Mouse (Mus musculus) bone marrow macrophage, adult 2 months (primary cell): ENCODE results near the gene Cdhr2.

ENCODE experiments used
- CTCF ChIP-seq: IDR thresholded peaks from 2 replicates; pipeline ENCODE4 v1.5.1; 2012; ENCODE audit warnings: low read depth, mild to moderate bottlenecking, low read length, moderate library complexity
- POLR2A ChIP-seq: IDR thresholded peaks from 2 replicates; pipeline ENCODE4 v1.6.1; 2012; ENCODE audit warnings: mild to moderate bottlenecking, low read depth, low read length, borderline replicate concordance

DNA sequence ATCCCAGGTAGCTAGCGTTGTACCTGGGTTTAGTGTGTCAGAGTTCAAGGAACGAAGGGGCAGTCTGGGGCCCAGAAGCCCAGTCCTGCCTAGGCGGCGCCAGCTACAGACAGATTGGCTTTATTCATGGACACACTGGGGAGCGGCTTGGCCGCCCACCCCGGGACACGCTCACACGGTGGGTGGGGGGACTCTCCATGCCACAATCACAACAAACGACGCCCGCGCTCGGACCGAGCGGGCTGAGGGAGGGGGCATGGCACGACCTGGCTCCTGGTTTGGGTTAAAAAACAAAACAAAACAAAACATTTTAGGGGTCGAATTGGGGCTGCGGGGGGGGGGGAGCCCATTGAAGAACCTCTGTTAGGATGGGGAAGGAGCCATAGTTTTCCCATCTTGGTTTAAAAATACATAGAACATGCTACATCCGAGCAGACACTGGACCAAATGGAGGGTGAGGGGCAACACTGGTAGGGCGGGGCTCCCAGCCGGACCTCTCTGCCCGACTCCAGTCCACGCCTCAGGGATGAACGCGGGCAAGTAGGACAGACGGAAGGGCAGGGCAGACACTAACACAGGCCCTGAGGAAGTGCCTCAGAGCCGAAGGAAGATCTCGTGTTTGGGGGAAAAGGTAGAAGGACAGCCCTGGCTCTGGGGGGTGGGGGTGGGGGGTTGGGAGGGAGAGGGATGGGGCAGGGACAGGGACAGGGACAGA, 57.7 kb downstream of the Cdhr2 start:
- TF ChIP-seq CTCF (no peak), POLR2A (no peak)
